Mouse (Mus musculus) neural tube, embryonic 12.5 days (tissue): ENCODE data around the gene Tnni1. TPM values are rescaled to one million over a fixed set of nuclear protein-coding genes. Genes with fewer than 3 reads are reported as not detected.

ENCODE experiments used
- ATAC-seq: fragments of 200-750 bp; cut with Nextera tagmentation; 2 replicates; pipeline ENCODE4 v1.8.0; 2017; ENCODE audit warnings: low read depth, mild to moderate bottlenecking, moderate TSS enrichment, moderate library complexity; ENCODE audit not compliant: low FRiP score
- H3K27ac ChIP-seq: fragments of 300-500 bp; sonication (generic); 2 replicates; pipeline ENCODE4 v1.5.1; 2016
- H3K27me3 ChIP-seq: fragments of 300-500 bp; sonication (generic); replicated peaks from 2 replicates; pipeline ENCODE4 v1.6.1; 2016; ENCODE audit warnings: mild to moderate bottlenecking
- H3K36me3 ChIP-seq: fragments of 300-500 bp; sonication (generic); 2 replicates; pipeline ENCODE4 v1.6.1; 2016; ENCODE audit warnings: mild to moderate bottlenecking
- H3K4me1 ChIP-seq: fragments of 300-500 bp; sonication (generic); 2 replicates; pipeline ENCODE4 v1.6.1; 2016
- H3K4me2 ChIP-seq: fragments of 300-500 bp; sonication (generic); replicated peaks from 2 replicates; pipeline ENCODE4 v1.6.1; 2016; ENCODE audit warnings: mild to moderate bottlenecking
- H3K4me3 ChIP-seq: fragments of 300-500 bp; sonication (generic); 2 replicates; pipeline ENCODE4 v1.5.1; 2016
- H3K9ac ChIP-seq: fragments of 300-500 bp; sonication (generic); 2 replicates; pipeline ENCODE4 v1.6.1; 2016; ENCODE audit warnings: mild to moderate bottlenecking
- H3K9me3 ChIP-seq: fragments of 300-500 bp; sonication (generic); 2 replicates; pipeline ENCODE4 v1.6.1; 2016; ENCODE audit warnings: mild to moderate bottlenecking
- WGBS: fragments of 180-500 bp; shearing (Covaris S2); methylation state at CpG from one replicate; pipeline ENCODE4 v1.1.7; 2016; 5-methylcytosine and 5-hydroxymethylcytosine counted together
- polyA plus RNA-seq: library from polyadenylated mRNA; unstranded; fragments of >200 nt; fragmentation: Nextera tagmentation; extraction: Ambion mirVana; gene quantifications from 2 replicates; pipeline ENCODE4 v1.2.1, GENCODE M21; 2016

Gene Tnni1
- polyA plus RNA-seq = 27.4 and 41.5 TPM in 2 replicates

DNA sequence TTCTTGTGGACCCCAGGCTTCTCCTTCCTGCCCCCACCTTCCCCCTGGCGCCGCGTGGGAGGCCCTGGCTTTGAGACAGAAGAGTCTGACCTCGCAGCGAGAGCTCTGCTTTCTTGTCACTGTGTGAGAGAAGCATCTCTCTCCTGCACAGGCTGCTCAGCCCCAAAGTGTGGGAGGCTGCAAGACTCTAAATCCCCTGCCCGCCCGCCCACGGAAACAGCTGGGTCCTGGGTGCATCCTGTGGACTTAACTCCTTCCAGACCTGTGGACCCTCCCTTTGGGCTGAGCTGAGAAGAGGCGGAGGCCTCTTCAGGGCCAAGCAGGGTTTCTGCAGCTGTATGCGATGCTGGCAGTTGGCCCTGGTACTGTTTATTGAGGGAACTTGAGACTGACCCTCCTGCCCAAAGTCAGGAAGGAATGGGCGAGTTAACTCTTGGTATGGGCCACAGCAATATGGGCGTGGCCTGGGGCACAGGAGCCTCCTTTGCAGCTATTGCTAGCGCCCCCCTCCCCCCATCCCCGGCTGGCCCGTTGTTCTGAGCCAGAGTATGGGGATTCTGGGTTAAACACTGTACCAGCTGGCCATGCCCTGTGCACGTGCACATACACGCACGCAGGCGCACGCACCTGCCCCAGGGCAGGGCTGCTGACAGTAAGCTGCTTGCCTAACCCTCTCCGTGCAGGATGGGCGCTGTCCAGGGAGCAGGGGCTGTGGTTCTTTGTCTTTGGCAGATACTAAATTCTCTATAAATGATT, at the start of gene Tnni1:
TSS of gene Tnni1 (plus strand) at position 655 of the 756 bp plus-strand sequence.
- H3K4me2 ChIP-seq = peak within 1 kb of the TSS; percentile 32
- H3K9me3 ChIP-seq = no peaks in the 10 kb centered on the region
- H3K36me3 ChIP-seq = no peaks in the 10 kb centered on the region
- no peak within 1 kb of the TSS for H3K9ac ChIP-seq
- no peaks in the 10 kb centered on the region for H3K27me3 ChIP-seq
- H3K4me3 ChIP-seq = no peak within 1 kb of the TSS
- H3K27ac ChIP-seq = no peak within 1 kb of the TSS
- 35% methylated on average over 22 of the region's 22 CpGs for WGBS
- peak; percentile 49; the same call in 1 of the 2 replicates for ATAC-seq
- H3K4me1 ChIP-seq = peaks cover 28% of the 10 kb centered on the region

DNA sequence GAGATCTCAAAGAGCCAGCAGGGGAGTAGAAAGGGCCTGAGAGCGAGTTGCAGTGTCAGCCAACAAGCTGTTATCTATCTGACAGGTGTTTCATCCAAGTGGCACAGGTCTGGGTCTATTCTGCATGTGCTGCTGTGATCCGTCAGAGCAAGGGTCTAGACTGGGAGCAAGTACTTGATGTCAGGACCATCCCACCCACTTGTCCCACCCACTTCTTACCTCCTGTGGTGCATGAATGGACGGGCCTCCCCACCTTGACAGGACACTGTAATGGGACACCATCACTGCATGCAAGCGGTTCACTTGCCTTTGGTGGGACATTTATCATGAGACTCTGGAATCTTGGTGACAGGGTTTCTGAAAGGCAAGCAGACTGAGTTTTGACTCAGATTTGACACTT, 49.4 kb upstream of the Tnni1 start:
- Histone ChIP-seq H3K4me2 (peak overlapping the region; percentile 86), H3K27me3 (no peaks in the 10 kb centered on the region), H3K9ac (peak overlapping the region; percentile 70), H3K4me3 (peak overlapping the region; percentile 52), H3K27ac (no peak overlapping the region), H3K4me1 (peaks cover 48% of the 10 kb centered on the region), H3K9me3 (no peaks in the 10 kb centered on the region), H3K36me3 (no peaks in the 10 kb centered on the region)
- no peak for ATAC-seq
- 21% methylated on average over 4 of the region's 4 CpGs for WGBS

GRCm38 (mm10) chr1:135730296-135730695, 48.9 kb upstream of the Tnni1 start:
- Histone ChIP-seq H3K27ac (no peak overlapping the region), H3K9ac (no peak overlapping the region), H3K36me3 (no peaks in the 10 kb centered on the region), H3K4me3 (no peak overlapping the region), H3K27me3 (no peaks in the 10 kb centered on the region), H3K4me1 (peaks cover 53% of the 10 kb centered on the region), H3K4me2 (peak overlapping the region; percentile 86), H3K9me3 (no peaks in the 10 kb centered on the region)
- 68% methylated on average over 3 of the region's 3 CpGs for WGBS
- no peak for ATAC-seq

DNA sequence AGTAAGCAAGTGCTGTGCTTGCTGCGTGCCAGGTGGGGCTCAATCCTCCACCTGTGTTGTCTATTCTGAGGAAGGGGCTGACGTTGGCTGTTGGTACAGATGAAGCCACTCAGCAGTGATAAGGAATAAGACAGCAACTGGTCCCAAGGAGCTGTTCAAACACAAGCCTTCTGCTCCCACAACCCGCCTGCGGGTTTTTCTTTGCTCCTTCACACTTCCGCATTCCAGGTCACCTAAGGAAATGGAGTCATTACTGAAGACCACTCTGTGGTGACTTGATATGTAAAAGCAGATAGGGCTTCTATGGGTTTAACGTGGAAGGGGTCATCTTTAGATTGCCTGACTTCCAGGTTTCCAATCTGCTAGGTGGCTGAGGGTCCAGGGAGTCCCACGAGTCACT, 47.8 kb upstream of the Tnni1 start:
- Histone ChIP-seq H3K9ac (no peak overlapping the region), H3K9me3 (no peaks in the 10 kb centered on the region), H3K4me3 (no peak overlapping the region), H3K4me2 (0 out of 2 replicates have a peak overlapping the region, but pooled peaks have one; percentile 3), H3K4me1 (peaks cover 56% of the 10 kb centered on the region), H3K27ac (no peak overlapping the region), H3K36me3 (no peaks in the 10 kb centered on the region), H3K27me3 (no peaks in the 10 kb centered on the region)
- ATAC-seq = no peak
- 75% methylated on average over 7 of the region's 7 CpGs for WGBS

DNA sequence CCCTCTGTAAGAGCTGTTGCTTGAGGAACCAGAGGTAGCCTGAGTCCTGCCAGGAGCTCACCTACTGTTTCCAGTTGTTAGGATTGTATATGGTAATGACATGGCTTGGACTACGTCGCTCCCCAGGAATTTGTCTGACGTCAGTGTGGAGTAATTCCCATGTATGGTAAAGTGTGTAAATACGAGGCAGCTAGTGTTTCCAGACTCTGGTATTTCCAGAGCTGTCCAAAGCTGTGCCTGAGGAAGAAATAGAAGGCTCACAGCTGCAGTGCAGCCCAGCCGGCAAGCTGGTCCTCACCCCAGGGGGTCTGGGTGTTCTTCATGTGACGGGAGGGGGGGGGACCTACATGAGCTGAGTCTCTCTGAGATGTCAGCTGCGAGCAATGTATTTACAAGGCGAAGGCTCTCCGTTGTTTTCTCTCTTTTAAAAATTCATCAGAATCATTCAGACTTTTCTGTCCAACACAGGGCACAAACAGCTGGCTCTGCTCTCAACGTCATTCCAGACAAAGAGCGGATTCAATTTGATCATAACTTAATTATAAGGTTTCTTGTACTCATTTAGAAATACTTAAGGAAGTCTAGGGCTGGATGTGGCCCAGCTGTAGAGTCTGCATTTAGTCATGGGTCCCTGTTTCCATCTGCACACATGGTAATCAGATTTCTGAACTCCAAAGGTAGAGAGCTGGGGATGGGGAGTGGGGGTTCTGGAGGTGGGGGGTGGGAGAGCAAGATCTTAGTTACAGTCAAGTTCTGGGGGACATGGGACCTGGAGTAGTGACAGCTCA, 47.1 kb upstream of the Tnni1 start:
- WGBS = 43% methylated on average over 11 of the region's 11 CpGs
- Histone ChIP-seq H3K4me3 (no peak overlapping the region), H3K4me1 (peaks cover 56% of the 10 kb centered on the region), H3K27ac (no peak overlapping the region), H3K27me3 (no peaks in the 10 kb centered on the region), H3K4me2 (0 out of 2 replicates have a peak overlapping the region, but pooled peaks have one; percentile 3), H3K9me3 (no peaks in the 10 kb centered on the region), H3K9ac (no peak overlapping the region), H3K36me3 (no peaks in the 10 kb centered on the region)
- no peak for ATAC-seq

- ATAC-seq = no peak
- H3K9ac ChIP-seq = no peak overlapping the region
- WGBS = 27% methylated on average over 7 of the region's 7 CpGs
- 0 out of 2 replicates have a peak overlapping the region, but pooled peaks have one; percentile 17 for H3K4me2 ChIP-seq
- H3K27ac ChIP-seq = no peak overlapping the region
- no peaks in the 10 kb centered on the region for H3K27me3 ChIP-seq
- H3K36me3 ChIP-seq = no peaks in the 10 kb centered on the region
- no peaks in the 10 kb centered on the region for H3K9me3 ChIP-seq
- H3K4me1 ChIP-seq = peaks cover 48% of the 10 kb centered on the region
- no peak overlapping the region for H3K4me3 ChIP-seq
Observed at GRCm38 (mm10) chr1:135734225-135734937, 44.9 kb upstream of the Tnni1 start.

DNA sequence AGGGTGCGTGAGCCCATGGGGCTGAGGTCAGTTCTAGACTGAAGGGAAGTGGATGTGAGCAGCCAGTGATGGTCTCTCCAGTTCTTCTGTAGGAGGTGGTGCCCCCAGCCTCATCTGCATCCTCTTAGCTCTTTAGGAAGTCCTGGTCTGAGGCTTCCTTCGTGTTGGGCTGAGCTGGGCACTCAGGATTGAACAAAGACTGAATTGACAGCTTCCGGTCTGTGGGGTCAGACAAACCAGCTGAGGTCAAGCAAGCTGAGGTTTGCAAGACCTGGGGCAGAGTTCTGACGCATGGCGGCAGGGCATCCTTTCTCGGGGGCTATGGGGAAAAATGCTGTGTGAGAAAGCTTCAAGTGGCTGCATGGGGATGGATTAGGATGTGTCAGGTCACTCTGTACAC, 43.8 kb upstream of the Tnni1 start:
- Histone ChIP-seq H3K4me2 (no peak overlapping the region), H3K27me3 (no peaks in the 10 kb centered on the region), H3K27ac (no peak overlapping the region), H3K9ac (no peak overlapping the region), H3K9me3 (no peaks in the 10 kb centered on the region), H3K4me3 (no peak overlapping the region), H3K4me1 (peaks cover 44% of the 10 kb centered on the region), H3K36me3 (no peaks in the 10 kb centered on the region)
- ATAC-seq = no peak
- 43% methylated on average over 6 of the region's 6 CpGs for WGBS

DNA sequence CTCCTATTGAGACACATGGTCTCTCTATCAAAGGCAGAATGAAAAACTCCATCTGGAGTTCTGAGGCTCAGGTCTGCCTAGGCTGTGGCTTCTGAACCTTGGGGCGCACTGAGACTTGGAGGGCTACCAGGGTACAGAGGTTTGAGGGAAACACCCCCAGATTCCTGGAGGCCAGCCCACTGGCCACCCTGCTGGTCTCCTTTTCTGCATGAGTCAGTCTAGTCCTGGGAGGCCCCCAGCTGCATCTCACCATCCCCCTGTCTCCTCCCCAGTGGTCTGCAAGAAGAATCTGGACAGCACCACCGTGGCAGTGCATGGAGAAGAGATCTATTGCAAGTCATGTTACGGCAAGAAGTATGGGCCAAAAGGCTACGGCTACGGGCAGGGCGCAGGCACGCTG, 34.2 kb upstream of the Tnni1 start:
- no peak overlapping the region for H3K4me3 ChIP-seq
- H3K9me3 ChIP-seq = no peaks in the 10 kb centered on the region
- no peak overlapping the region for H3K4me2 ChIP-seq
- 89% methylated on average over 7 of the region's 7 CpGs for WGBS
- H3K27me3 ChIP-seq = no peaks in the 10 kb centered on the region
- no peak overlapping the region for H3K9ac ChIP-seq
- ATAC-seq = no peak
- no peak overlapping the region for H3K27ac ChIP-seq
- peaks cover 8% of the 10 kb centered on the region for H3K4me1 ChIP-seq
- H3K36me3 ChIP-seq = peaks cover 6% of the 10 kb centered on the region; the same call in 1 of the 2 replicates

DNA sequence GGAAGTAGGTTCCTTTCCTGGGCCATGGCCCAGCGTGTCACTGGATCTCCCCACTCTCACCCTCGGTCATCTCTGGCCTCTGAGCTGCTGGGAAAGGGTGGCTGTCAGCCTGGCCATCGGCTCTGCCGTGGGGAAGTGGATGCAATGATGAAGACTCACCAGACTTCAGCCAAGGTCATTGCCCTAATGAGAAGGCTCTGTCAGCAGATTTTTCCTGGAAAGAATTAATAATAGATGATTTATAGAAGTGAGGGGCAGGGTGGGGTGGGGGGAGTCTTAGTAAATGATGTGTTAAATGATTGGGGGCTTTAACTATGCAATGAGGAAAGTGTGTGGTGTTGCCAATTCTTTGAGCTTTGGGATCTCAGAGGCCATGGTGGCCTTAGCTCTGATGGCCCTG, 33.0 kb upstream of the Tnni1 start:
- WGBS = 82% methylated on average over 4 of the region's 4 CpGs
- Histone ChIP-seq H3K36me3 (peaks cover 6% of the 10 kb centered on the region; the same call in 1 of the 2 replicates), H3K9ac (no peak overlapping the region), H3K4me1 (peaks cover 3% of the 10 kb centered on the region), H3K9me3 (no peaks in the 10 kb centered on the region), H3K27ac (no peak overlapping the region), H3K4me2 (no peak overlapping the region), H3K27me3 (no peaks in the 10 kb centered on the region), H3K4me3 (no peak overlapping the region)
- ATAC-seq = no peak

DNA sequence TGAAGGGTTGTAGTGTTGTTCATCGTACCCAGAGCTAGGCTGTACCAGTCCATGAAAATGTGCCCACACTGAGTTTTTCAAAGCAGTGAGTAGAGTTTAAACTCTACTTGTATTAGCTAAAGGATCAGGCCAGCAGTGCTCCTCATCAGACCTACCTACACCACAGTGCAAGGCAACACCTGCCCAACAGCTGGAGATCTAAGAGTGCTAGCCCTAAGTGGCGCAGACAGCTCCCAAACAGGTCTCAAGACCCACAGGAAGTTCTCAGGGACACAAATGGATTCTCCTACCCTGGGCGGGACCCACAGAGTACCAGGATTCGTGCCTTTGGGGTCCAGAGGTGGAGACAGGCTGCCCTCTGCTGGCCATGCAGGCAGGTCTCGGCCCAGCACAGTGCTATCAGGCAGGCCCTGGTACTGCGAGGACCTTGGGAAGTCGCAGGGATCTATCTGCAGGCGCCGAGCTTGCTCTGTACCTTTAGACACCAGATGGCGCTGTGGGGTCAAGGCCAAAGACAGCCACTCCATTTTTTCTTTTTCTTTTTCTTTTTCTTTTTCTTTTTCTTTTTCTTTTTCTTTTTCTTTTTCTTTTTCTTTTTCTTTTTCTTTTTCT, 26.4 kb upstream of the Tnni1 start:
- Histone ChIP-seq H3K9ac (no peak overlapping the region), H3K4me3 (no peak overlapping the region), H3K4me1 (no peaks in the 10 kb centered on the region), H3K4me2 (no peak overlapping the region), H3K27me3 (no peaks in the 10 kb centered on the region; the same call in 1 of the 2 replicates), H3K27ac (no peak overlapping the region), H3K36me3 (0 out of 2 replicates have a peak, but pooled peaks cover 3% of the 10 kb centered on the region), H3K9me3 (no peaks in the 10 kb centered on the region)
- 14% methylated on average over 10 of the region's 10 CpGs for WGBS
- peak; percentile 97 for ATAC-seq

DNA sequence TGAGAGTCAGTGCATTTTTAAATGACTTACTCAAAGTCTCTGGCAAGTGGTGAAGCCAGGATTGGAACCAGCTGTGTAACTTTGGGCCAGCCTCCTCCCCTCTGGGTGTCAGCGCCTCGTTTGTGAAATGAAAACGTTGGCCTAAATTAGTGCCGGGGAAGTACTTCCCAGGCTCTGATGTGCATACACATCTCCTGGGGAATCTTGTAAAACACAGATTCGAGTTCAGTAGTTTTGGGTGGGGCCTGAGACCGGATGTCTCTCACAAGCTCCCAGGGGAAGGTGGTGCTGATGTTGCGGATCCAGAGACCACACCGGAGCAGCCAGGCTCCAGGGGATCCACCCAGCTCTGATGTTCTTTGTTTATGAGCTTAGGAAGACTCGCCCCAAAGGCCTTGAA, 23.9 kb upstream of the Tnni1 start:
- Histone ChIP-seq H3K36me3 (no peaks in the 10 kb centered on the region), H3K9me3 (no peaks in the 10 kb centered on the region), H3K27ac (no peak overlapping the region), H3K4me1 (no peaks in the 10 kb centered on the region), H3K27me3 (no peaks in the 10 kb centered on the region; the same call in 1 of the 2 replicates), H3K9ac (no peak overlapping the region), H3K4me3 (no peak overlapping the region), H3K4me2 (no peak overlapping the region)
- WGBS = 70% methylated on average over 9 of the region's 9 CpGs
- no peak for ATAC-seq
